8 mouse cellular contexts compared by ENCODE assay signal in the genomic region with DNA sequence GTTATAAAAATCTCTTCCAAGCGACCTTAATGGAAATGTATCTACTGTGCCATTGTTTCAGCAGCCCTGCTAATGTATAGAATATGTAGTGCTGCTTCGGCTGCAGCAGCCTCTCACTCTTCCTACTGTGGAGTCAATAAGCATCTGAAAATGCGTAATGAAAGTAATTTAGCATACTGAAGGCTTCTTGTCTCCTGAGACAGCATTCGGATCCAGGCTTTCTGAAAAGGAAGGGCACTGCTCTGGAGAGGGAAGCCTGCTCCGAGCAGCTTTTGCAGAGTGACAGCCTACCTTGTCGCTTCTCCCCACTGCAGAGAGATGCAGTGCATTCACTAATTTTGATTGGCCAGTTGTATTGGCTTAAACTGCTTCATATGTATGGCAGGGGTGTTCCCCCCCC. TPM values are rescaled to one million over a fixed set of nuclear protein-coding genes. Genes with fewer than 3 reads are reported as not detected.
A peak's percentile ranks its signal among the peaks of the same experiment; 100 is the strongest.
DNase-seq lines count a peak whose midpoint lies in the region; ATAC-seq and TF ChIP-seq lines count a peak whose summit lies in the region.
"Had no signal": no experiment of that assay in that cellular context is flagged by ENCODE, and none has a peak within 500 bp of the region (broad histone marks: within the 10 kb centered on the region; RNA-seq: fewer than 3 reads in every experiment).

A gene (minus strand): TSS at position 348 of the 400 bp plus-strand sequence.

- H3K4me2 ChIP-seq in midbrain, embryonic 14.5 days (ENCODE audit: low read length): peak within 1 kb of the TSS; percentile 69
- H3K4me2 ChIP-seq: lung, embryonic 14.5 days had no signal

- intact Hi-C loops in gastrocnemius, postnatal 36 days (cut with DNase I): no loop called here

- H3K36me3 ChIP-seq in midbrain, embryonic 14.5 days (ENCODE audit: control insufficient read depth, insufficient read depth, low read length): no peaks in the 10 kb centered on the region

- peak; percentile 52 to 58 for DNase-seq in frontal cortex, postnatal 14 days (ENCODE audit: low spot score in 2 of 2)
- DNase-seq in hindlimb bud, embryonic 11.5 days (ENCODE audit: extremely low spot score, low read depth, low spot score): peak; percentile 37
- peak; percentile 84 for DNase-seq in midbrain, embryonic 14.5 days
- DNase-seq in ovary, postnatal 10 days (ENCODE audit: low spot score): no peak
- no peak for DNase-seq in gastrocnemius, postnatal 36 days
- DNase-seq in c-Kit-positive CD71-positive TER-119-positive erythroid progenitor cells, embryonic 14.5 days (ENCODE audit: low spot score): no peak
- DNase-seq: lung, embryonic 14.5 days had no signal

- TF ChIP-seq POLR2A in cortical plate, adult 2 months (IDR thresholded peaks at IDR 0.05; ENCODE audit: extremely low read depth, insufficient read depth, low read length): peak; percentile 99

- TF ChIP-seq CTCF in cortical plate, adult 2 months (IDR thresholded peaks at IDR 0.05; ENCODE audit: extremely low read depth, insufficient read depth, low read length): no peak

- 14% methylated on average over 6 of the region's 6 CpGs for WGBS in midbrain, embryonic 14.5 days

- peak within 1 kb of the TSS; percentile 74 for H3K27ac ChIP-seq in cortical plate, adult 2 months (ENCODE audit: insufficient read depth, low read length)
- H3K27ac ChIP-seq in midbrain, embryonic 14.5 days (replicated peaks; ENCODE audit: low read depth, low read length): peak within 1 kb of the TSS; percentile 92

- H3K27me3 ChIP-seq in midbrain, embryonic 14.5 days (ENCODE audit: control insufficient read depth, insufficient read depth, low read length): no peaks in the 10 kb centered on the region

- peak within 1 kb of the TSS; percentile 35 for H3K4me3 ChIP-seq in cortical plate, adult 2 months (ENCODE audit: insufficient read depth, low read length)
- peak within 1 kb of the TSS; percentile 48 for H3K4me3 ChIP-seq in midbrain, embryonic 14.5 days (replicated peaks; ENCODE audit: low read depth, low read length)

- H3K9ac ChIP-seq in midbrain, embryonic 14.5 days (replicated peaks; ENCODE audit: low read length): peak within 1 kb of the TSS; percentile 72
- H3K9ac ChIP-seq: lung, embryonic 14.5 days had no signal

- peak; percentile 93 for ATAC-seq in midbrain, embryonic 14.5 days (ENCODE audit: low FRiP score, low TSS enrichment)

- H3K9me3 ChIP-seq in midbrain, embryonic 14.5 days (ENCODE audit: control insufficient read depth, low read length): no peaks in the 10 kb centered on the region

- peaks cover 2% of the 10 kb centered on the region; the same call in 1 of the 2 replicates for H3K4me1 ChIP-seq in cortical plate, adult 2 months (ENCODE audit: control insufficient read depth, insufficient read depth, low read length)
- H3K4me1 ChIP-seq in midbrain, embryonic 14.5 days (ENCODE audit: control insufficient read depth, insufficient read depth, low read length): peaks cover 12% of the 10 kb centered on the region; the same call in 1 of the 2 replicates

RNA-seq across cellular contexts. Expression of the gene that starts here (rescaled TPM):
- 26.5 and 33.1 TPM in 2 replicates for polyA plus RNA-seq in cortical plate, adult 2 months (2012; rRNA removed)
- polyA plus RNA-seq in midbrain, embryonic 14.5 days (2014; fragmentation: Nextera tagmentation; extraction: Ambion mirVana): 29.2 and 29.9 TPM in 2 replicates
- not detected for total RNA-seq in gastrocnemius, postnatal 36 days (2021)

Comparison
In these comparisons a context has a peak if more than half of its experiments do, and no peak if none do; other contexts are left out.
1. DNase-seq: peak in frontal cortex, postnatal 14 days (2 of 2), hindlimb bud, embryonic 11.5 days (single experiment) and midbrain, embryonic 14.5 days (single experiment); none in ovary, postnatal 10 days (single experiment), gastrocnemius, postnatal 36 days (0 of 2) and c-Kit-positive CD71-positive TER-119-positive erythroid progenitor cells, embryonic 14.5 days (single experiment).